In the genomic region with DNA sequence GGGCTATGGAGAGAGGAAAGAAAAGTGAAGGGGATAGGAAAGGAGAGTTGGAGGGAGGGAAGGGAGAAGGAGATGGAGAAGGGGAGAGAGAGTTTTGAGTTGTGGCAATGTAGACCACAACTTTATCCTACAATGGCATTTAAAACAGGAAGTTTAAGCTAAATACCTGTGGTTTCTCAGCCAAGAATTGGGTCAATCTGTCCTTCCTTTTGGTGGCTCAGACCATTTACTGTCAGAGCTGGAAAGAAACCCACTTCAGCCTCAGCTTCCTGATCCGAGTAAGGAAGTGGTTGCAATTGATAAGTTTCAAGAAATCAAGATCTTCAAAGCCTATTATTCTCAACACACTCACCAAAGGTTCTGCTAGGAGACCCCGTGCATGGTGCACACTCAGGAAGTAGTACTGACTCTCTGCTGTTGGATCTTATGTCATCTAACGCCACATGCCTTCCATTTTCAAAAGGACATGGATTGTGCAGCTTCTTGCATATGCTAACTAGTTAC, we compare ENCODE assay signal across 19 mouse cellular contexts.
"Had no signal": no experiment of that assay in that cellular context is flagged by ENCODE, and none has a peak within 500 bp of the region (broad histone marks: within the 10 kb centered on the region; RNA-seq: fewer than 3 reads in every experiment).

No protein-coding gene starts in this region.

- H3K9me3 ChIP-seq: limb, embryonic 10.5 days; limb, embryonic 13.5 days; liver, embryonic 13.5 days; stomach, embryonic 15.5 days had no signal

- H3K4me1 ChIP-seq: liver, embryonic 13.5 days had no signal

- H3K27me3 ChIP-seq: limb, embryonic 13.5 days; liver, embryonic 13.5 days; stomach, embryonic 15.5 days had no signal

- H3K27ac ChIP-seq: kidney, postnatal 0 days; limb, embryonic 10.5 days; limb, embryonic 13.5 days; liver, embryonic 13.5 days; macrophage; stomach, embryonic 15.5 days had no signal

- H3K4me2 ChIP-seq: limb, embryonic 13.5 days; liver, embryonic 13.5 days; midbrain, embryonic 11.5 days; stomach, embryonic 15.5 days had no signal

- H3K9ac ChIP-seq: limb, embryonic 13.5 days; liver, embryonic 13.5 days; stomach, embryonic 15.5 days had no signal

- H3K36me3 ChIP-seq: limb, embryonic 10.5 days; limb, embryonic 13.5 days; liver, embryonic 13.5 days; stomach, embryonic 15.5 days had no signal

- H3K4me3 ChIP-seq: limb, embryonic 10.5 days; limb, embryonic 13.5 days; liver, embryonic 13.5 days; stomach, embryonic 15.5 days had no signal

- DNase-seq: kidney, adult 2 months; kidney, postnatal 25 days; layer of hippocampus, postnatal 36 days; liver; liver, embryonic 13.5 days; lung, adult 2 months; lung, postnatal 14 days; midbrain, embryonic 14.5 days; right cerebral cortex, adult 18-20 months; right cerebral cortex, postnatal 14 days; right cerebral cortex, postnatal 4 days; spleen, adult 18-20 months; thymus, postnatal 25 days had no signal
